Mouse (Mus musculus): ENCODE results near the gene Tlcd2. TPM values are rescaled to one million over a fixed set of nuclear protein-coding genes. Genes with fewer than 3 reads are reported as not detected.

Gene Tlcd2
- total and polyA plus RNA-seq, 2 experiments from 2014 or later: 1.2 to 1.4 TPM

GRCm38 (mm10) chr11:75463624-75464023 is 2.1 kb downstream of the Tlcd2 start:
- H3K27me3 ChIP-seq (ENCODE audit: insufficient read depth, low read length): peaks cover 7% of the 10 kb centered on the region; the same call in 1 of the 2 replicates
- DNase-seq (no peak), ATAC-seq (no peak)
- H3K4me3 ChIP-seq (ENCODE audit: low read depth, low read length): no peak overlapping the region
- H3K4me2 ChIP-seq (ENCODE audit: low read depth): no peak overlapping the region
- peaks cover 17% of the 10 kb centered on the region for H3K4me1 ChIP-seq (ENCODE audit: insufficient read depth)
- peaks cover 10% of the 10 kb centered on the region for H3K36me3 ChIP-seq (ENCODE audit: insufficient read depth)
- H3K9ac ChIP-seq: no peak overlapping the region
- no peak overlapping the region for H3K27ac ChIP-seq (ENCODE audit: low read depth, low read length)
- no peaks in the 10 kb centered on the region for H3K9me3 ChIP-seq (ENCODE audit: low read length)
- no peak for TF ChIP-seq CTCF (IDR thresholded peaks at IDR 0.05; ENCODE audit: low read depth)
- 70% methylated on average over 4 of the region's 4 CpGs for WGBS

- Histone ChIP-seq H3K36me3 (ENCODE audit: insufficient read depth) (peaks cover 10% of the 10 kb centered on the region), H3K4me3 (ENCODE audit: low read depth, low read length) (no peak overlapping the region), H3K9ac (no peak overlapping the region), H3K4me1 (ENCODE audit: insufficient read depth) (peaks cover 17% of the 10 kb centered on the region), H3K27ac (ENCODE audit: low read depth, low read length) (no peak overlapping the region), H3K27me3 (ENCODE audit: insufficient read depth, low read length) (peaks cover 7% of the 10 kb centered on the region; the same call in 1 of the 2 replicates), H3K9me3 (ENCODE audit: low read length) (no peaks in the 10 kb centered on the region), H3K4me2 (ENCODE audit: low read depth) (no peak overlapping the region)
- ATAC-seq (no peak), DNase-seq (no peak)
- TF ChIP-seq CTCF (IDR thresholded peaks at IDR 0.05; ENCODE audit: low read depth): no peak
- WGBS: 82% methylated on average over 6 of the region's 6 CpGs
These were observed 2.9 kb downstream of the Tlcd2 start for GRCm38 (mm10) chr11:75464417-75464816.

GRCm38 (mm10) chr11:75465051-75465450 is 3.5 kb downstream of the Tlcd2 start:
- 86% methylated on average over 6 of the region's 6 CpGs for WGBS
- Histone ChIP-seq H3K27ac (ENCODE audit: low read depth, low read length) (no peak overlapping the region), H3K9ac (no peak overlapping the region), H3K4me3 (ENCODE audit: low read depth, low read length) (no peak overlapping the region), H3K27me3 (ENCODE audit: insufficient read depth, low read length) (peaks cover 7% of the 10 kb centered on the region; the same call in 1 of the 2 replicates), H3K4me2 (ENCODE audit: low read depth) (no peak overlapping the region), H3K9me3 (ENCODE audit: low read length) (no peaks in the 10 kb centered on the region), H3K36me3 (ENCODE audit: insufficient read depth) (peaks cover 10% of the 10 kb centered on the region), H3K4me1 (ENCODE audit: insufficient read depth) (peaks cover 14% of the 10 kb centered on the region)
- no peak for DNase-seq
- no peak for TF ChIP-seq CTCF (IDR thresholded peaks at IDR 0.05; ENCODE audit: low read depth)
- no peak for ATAC-seq

- WGBS: over 99% methylated on average over 4 of the region's 4 CpGs
- TF ChIP-seq CTCF (IDR thresholded peaks at IDR 0.05; ENCODE audit: low read depth): no peak
- DNase-seq (no peak), ATAC-seq (no peak)
- Histone ChIP-seq H3K9me3 (ENCODE audit: low read length) (no peaks in the 10 kb centered on the region), H3K27me3 (ENCODE audit: insufficient read depth, low read length) (peaks cover 7% of the 10 kb centered on the region; the same call in 1 of the 2 replicates), H3K4me1 (ENCODE audit: insufficient read depth) (peaks cover 10% of the 10 kb centered on the region), H3K36me3 (ENCODE audit: insufficient read depth) (peaks cover 10% of the 10 kb centered on the region), H3K9ac (no peak overlapping the region), H3K4me3 (ENCODE audit: low read depth, low read length) (no peak overlapping the region), H3K4me2 (ENCODE audit: low read depth) (no peak overlapping the region), H3K27ac (ENCODE audit: low read depth, low read length) (no peak overlapping the region)
These were observed 5.4 kb downstream of the Tlcd2 start for GRCm38 (mm10) chr11:75466731-75467505.

GRCm38 (mm10) chr11:75467512-75468215 is 6.1 kb downstream of the Tlcd2 start:
- ATAC-seq (no peak), DNase-seq (no peak)
- no peak for TF ChIP-seq CTCF (IDR thresholded peaks at IDR 0.05; ENCODE audit: low read depth)
- no peaks in the 10 kb centered on the region for H3K9me3 ChIP-seq (ENCODE audit: low read length)
- WGBS: 19% methylated on average over 19 of the region's 19 CpGs
- H3K4me3 ChIP-seq (ENCODE audit: low read depth, low read length): 0 out of 2 replicates have a peak overlapping the region, but pooled peaks have one; percentile 3
- H3K27ac ChIP-seq (ENCODE audit: low read depth, low read length): no peak overlapping the region
- peaks cover 2% of the 10 kb centered on the region; the same call in 1 of the 2 replicates for H3K4me1 ChIP-seq (ENCODE audit: insufficient read depth)
- no peak overlapping the region for H3K9ac ChIP-seq
- peaks cover 10% of the 10 kb centered on the region for H3K36me3 ChIP-seq (ENCODE audit: insufficient read depth)
- H3K4me2 ChIP-seq (ENCODE audit: low read depth): peak overlapping the region; percentile 34; the same call in 1 of the 2 replicates
- peaks cover 7% of the 10 kb centered on the region; the same call in 1 of the 2 replicates for H3K27me3 ChIP-seq (ENCODE audit: insufficient read depth, low read length)

- TF ChIP-seq CTCF (IDR thresholded peaks at IDR 0.05; ENCODE audit: low read depth): no peak
- ATAC-seq: no peak
- no peak for DNase-seq
- peaks cover 7% of the 10 kb centered on the region; the same call in 1 of the 2 replicates for H3K27me3 ChIP-seq (ENCODE audit: insufficient read depth, low read length)
- H3K9ac ChIP-seq: no peak overlapping the region
- H3K4me2 ChIP-seq (ENCODE audit: low read depth): peak overlapping the region; percentile 34; the same call in 1 of the 2 replicates
- no peak overlapping the region for H3K4me3 ChIP-seq (ENCODE audit: low read depth, low read length)
- no peaks in the 10 kb centered on the region for H3K9me3 ChIP-seq (ENCODE audit: low read length)
- H3K27ac ChIP-seq (ENCODE audit: low read depth, low read length): no peak overlapping the region
- H3K36me3 ChIP-seq (ENCODE audit: insufficient read depth): peaks cover 10% of the 10 kb centered on the region
- no peaks in the 10 kb centered on the region for H3K4me1 ChIP-seq (ENCODE audit: insufficient read depth)
- WGBS: 68% methylated on average over 7 of the region's 7 CpGs
These were observed 6.9 kb downstream of the Tlcd2 start for GRCm38 (mm10) chr11:75468410-75468809.

- WGBS: 91% methylated on average over 4 of the region's 4 CpGs
- Histone ChIP-seq H3K4me2 (ENCODE audit: low read depth) (no peak overlapping the region), H3K27ac (ENCODE audit: low read depth, low read length) (no peak overlapping the region), H3K36me3 (ENCODE audit: insufficient read depth) (peaks cover 10% of the 10 kb centered on the region), H3K27me3 (ENCODE audit: insufficient read depth, low read length) (peaks cover 7% of the 10 kb centered on the region; the same call in 1 of the 2 replicates), H3K9ac (no peak overlapping the region), H3K9me3 (ENCODE audit: low read length) (no peaks in the 10 kb centered on the region), H3K4me1 (ENCODE audit: insufficient read depth) (no peaks in the 10 kb centered on the region), H3K4me3 (ENCODE audit: low read depth, low read length) (no peak overlapping the region)
- DNase-seq (no peak), ATAC-seq (no peak)
- no peak for TF ChIP-seq CTCF (IDR thresholded peaks at IDR 0.05; ENCODE audit: low read depth)
These were observed 7.7 kb downstream of the Tlcd2 start for GRCm38 (mm10) chr11:75469261-75469660.
